Mouse (Mus musculus) heart, adult 18-20 months (tissue): ENCODE data around the gene Secisbp2l. TPM values are rescaled to one million over a fixed set of nuclear protein-coding genes. Genes with fewer than 3 reads are reported as not detected.

Experiments
- DNase-seq, 2 experiments: peaks; one replicate each; pipeline ENCODE4 v3.0.0; 2021 to 2022; ENCODE audit warnings: mixed read lengths in 1 of 2
- total RNA-seq, 2 experiments: library from RNA; stranded (reverse); gene quantifications; 2 replicates each; pipeline ENCODE4 v1.2.3; 2021

The Secisbp2l gene
- total RNA-seq, 2 experiments from 2014 or later, result 24.1 to 26.6 TPM

- no peak for DNase-seq
Measured at GRCm38 (mm10) chr2:125706510-125706921, 76.2 kb downstream of the Secisbp2l start.

GRCm38 (mm10) chr2:125704907-125705631, 77.6 kb downstream of the Secisbp2l start:
- no peak for DNase-seq

GRCm38 (mm10) chr2:125702851-125703250, 79.8 kb downstream of the Secisbp2l start:
- DNase-seq, result no peak

- no peak for DNase-seq
Measured at GRCm38 (mm10) chr2:125701606-125702005, 81.1 kb downstream of the Secisbp2l start.

GRCm38 (mm10) chr2:125696219-125696618, 86.5 kb downstream of the Secisbp2l start:
- peak; percentile 56 to 72 for DNase-seq

- no peak for DNase-seq
Measured at GRCm38 (mm10) chr2:125694798-125695197, 87.9 kb downstream of the Secisbp2l start.

- no peak for DNase-seq
Measured at GRCm38 (mm10) chr2:125692010-125692409, 90.7 kb downstream of the Secisbp2l start.

Other genes with a start within 250 kb of the Secisbp2l start
- 1 to 10 TPM; 1.4 to 1.5 TPM for gene Cep152, start 157.8 kb downstream of the Secisbp2l start, total RNA-seq
- 10 to 100 TPM; 48.8 to 51.8 TPM for gene Eid1, start 109.8 kb downstream of the Secisbp2l start, total RNA-seq
- under 1 TPM; 0.51 to 0.67 TPM for gene Shc4, start 58.7 kb downstream of the Secisbp2l start, total RNA-seq
- gene Galk2, start 76.2 kb upstream of the Secisbp2l start, total RNA-seq, result 10 to 100 TPM; 12.1 to 12.7 TPM
- 10 to 100 TPM; 84.1 to 89.4 TPM for gene Cops2, start 76.3 kb upstream of the Secisbp2l start, total RNA-seq